Mouse (Mus musculus): Measurements from ENCODE around the gene Haus8. TPM values are rescaled to one million over a fixed set of nuclear protein-coding genes. Genes with fewer than 3 reads are reported as not detected.
"Not testable (repeated sequence)": the region's sequence is repeated elsewhere in the genome, so short reads cannot be mapped to it uniquely, and the experiment has no call there.

Gene Haus8
- polyA plus RNA-seq, 1 experiment from 2014 or later, result 132 TPM

DNA sequence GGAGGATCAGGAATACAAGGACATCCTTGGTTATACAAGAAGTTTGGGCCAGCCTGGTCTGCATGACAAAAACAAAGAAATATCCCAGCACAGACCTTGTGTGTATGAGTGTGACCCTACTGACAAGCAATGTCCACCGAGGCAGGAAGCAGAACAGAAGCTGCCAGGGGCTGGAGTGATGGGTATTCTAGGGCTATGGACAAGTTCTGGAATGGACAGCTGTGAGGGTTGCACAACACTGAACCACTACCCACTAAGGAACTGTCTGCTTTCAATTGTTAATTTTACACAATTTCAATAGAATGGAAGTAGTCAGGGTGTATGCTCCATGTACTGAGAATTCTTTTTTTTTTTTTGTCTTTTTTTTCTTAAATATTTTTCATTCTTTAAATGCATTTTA lies 24.5 kb downstream of the Haus8 start:
- H3K4me3 ChIP-seq, result no peak overlapping the region
- WGBS, result 78% methylated on average over 1 of the region's 1 CpGs
- no peak for ATAC-seq (ENCODE audit: insufficient number of reproducible peaks, low FRiP score)
- H3K36me3 ChIP-seq, result peaks cover 35% of the 10 kb centered on the region
- no peaks in the 10 kb centered on the region for H3K9me3 ChIP-seq (replicated peaks)
- no peak overlapping the region for H3K4me2 ChIP-seq
- no peak overlapping the region for H3K9ac ChIP-seq
- H3K27me3 ChIP-seq (replicated peaks), result no peaks in the 10 kb centered on the region
- no peaks in the 10 kb centered on the region for H3K4me1 ChIP-seq (replicated peaks)
- H3K27ac ChIP-seq (ENCODE audit: poor library complexity, severe bottlenecking), result no peak overlapping the region

- no peaks in the 10 kb centered on the region for H3K9me3 ChIP-seq (replicated peaks)
Measured at GRCm38 (mm10) chr8:71242757-71243156, 30.0 kb downstream of the Haus8 start.

DNA sequence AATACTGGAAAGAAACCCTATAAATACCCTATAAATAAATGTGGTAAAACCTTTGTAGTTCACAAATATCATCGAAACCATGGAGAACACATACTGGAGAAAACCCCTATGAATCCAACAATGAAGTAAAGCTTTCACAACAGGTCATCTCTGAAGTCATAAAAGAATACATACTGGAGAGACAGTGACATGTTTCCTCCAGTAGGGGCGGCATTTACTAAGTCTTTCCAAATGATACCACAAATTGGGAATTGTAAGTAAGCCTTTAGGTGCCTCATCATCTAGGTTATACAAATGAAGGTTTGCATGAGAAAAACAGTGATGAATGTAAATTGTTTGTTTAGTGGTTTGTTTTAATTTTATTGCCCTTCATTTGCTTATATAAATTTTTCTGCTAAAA lies 48.2 kb downstream of the Haus8 start:
- H3K9me3 ChIP-seq (replicated peaks), result no peaks in the 10 kb centered on the region
- no peak for ATAC-seq (ENCODE audit: insufficient number of reproducible peaks, low FRiP score)
- WGBS, result 42% methylated on average over 2 of the region's 2 CpGs

More at GRCm38 (mm10) chr8:71242757-71243156, 30.0 kb downstream of the Haus8 start:
- Histone ChIP-seq H3K4me3 (no peak overlapping the region), H3K27ac (ENCODE audit: poor library complexity, severe bottlenecking) (no peak overlapping the region), H3K4me2 (no peak overlapping the region), H3K27me3 (replicated peaks) (no peaks in the 10 kb centered on the region), H3K36me3 (peaks cover 4% of the 10 kb centered on the region; the same call in 1 of the 2 replicates), H3K9ac (no peak overlapping the region), H3K4me1 (replicated peaks) (no peaks in the 10 kb centered on the region)
- ATAC-seq (ENCODE audit: insufficient number of reproducible peaks, low FRiP score), result no peak
- 76% methylated on average over 2 of the region's 2 CpGs for WGBS

DNA sequence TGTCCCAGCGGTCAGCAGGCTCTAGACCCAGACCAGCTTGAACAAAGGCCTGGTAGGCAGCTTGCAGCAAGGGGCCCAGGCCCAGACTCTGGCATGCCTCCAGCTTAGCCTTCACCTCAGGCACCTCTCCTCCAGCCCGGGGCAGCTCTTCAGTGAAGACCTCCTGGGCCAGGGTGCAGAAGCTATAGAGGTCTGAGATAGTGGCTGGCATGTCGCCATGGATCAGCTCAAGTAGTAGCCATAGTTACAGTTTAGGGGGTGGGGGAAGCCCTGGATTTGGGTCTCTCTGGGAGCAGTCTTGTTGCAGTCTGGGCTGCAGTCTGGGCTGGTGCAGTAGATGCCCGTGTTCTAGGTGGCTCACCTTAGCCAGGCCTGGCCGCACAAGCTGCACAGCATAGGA lies 58.5 kb downstream of the Haus8 start:
- not testable (repeated sequence) for H3K27ac ChIP-seq (ENCODE audit: poor library complexity, severe bottlenecking); H3K4me3 ChIP-seq; H3K27me3 ChIP-seq (replicated peaks); H3K4me1 ChIP-seq (replicated peaks); H3K36me3 ChIP-seq; H3K9ac ChIP-seq; H3K9me3 ChIP-seq (replicated peaks); H3K4me2 ChIP-seq
- 58% methylated on average over 4 of the region's 5 CpGs for WGBS
- ATAC-seq (ENCODE audit: insufficient number of reproducible peaks, low FRiP score), result peak; percentile 39; the same call in 1 of the 2 replicates

More for the DNA sequence above, 48.2 kb downstream of the Haus8 start:
- H3K27ac ChIP-seq (ENCODE audit: poor library complexity, severe bottlenecking), result no peak overlapping the region
- no peak overlapping the region for H3K4me2 ChIP-seq
- no peak overlapping the region for H3K9ac ChIP-seq
- H3K27me3 ChIP-seq (replicated peaks), result no peaks in the 10 kb centered on the region
- no peaks in the 10 kb centered on the region for H3K36me3 ChIP-seq
- H3K4me3 ChIP-seq, result no peak overlapping the region
- no peaks in the 10 kb centered on the region for H3K4me1 ChIP-seq (replicated peaks)

DNA sequence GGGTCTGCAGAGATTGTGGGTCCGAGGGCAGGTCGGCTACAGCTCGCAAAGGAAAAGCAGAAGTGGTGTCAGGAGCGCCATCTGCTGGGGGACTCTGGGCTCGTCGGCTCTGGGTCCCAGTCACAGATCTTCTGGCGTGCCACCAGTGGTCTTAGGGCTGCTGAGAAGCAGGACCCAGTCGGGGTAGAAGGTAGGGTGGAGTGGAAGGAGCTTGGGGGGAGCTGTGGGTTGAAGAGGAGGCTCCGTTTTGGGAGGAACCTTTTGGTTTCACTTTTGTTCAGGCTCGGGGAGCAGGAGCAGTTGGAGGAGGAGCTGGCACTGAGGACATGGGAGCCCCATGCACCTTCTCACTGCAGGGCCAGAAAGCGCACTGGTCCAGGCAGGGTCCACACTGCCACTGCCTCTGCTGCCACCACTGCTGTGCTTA lies 67.2 kb downstream of the Haus8 start:
- H3K9ac ChIP-seq; H3K4me1 ChIP-seq (replicated peaks); H3K27me3 ChIP-seq (replicated peaks); H3K36me3 ChIP-seq; ATAC-seq (ENCODE audit: insufficient number of reproducible peaks, low FRiP score); H3K9me3 ChIP-seq (replicated peaks); H3K27ac ChIP-seq (ENCODE audit: poor library complexity, severe bottlenecking): not testable (repeated sequence)
- peak overlapping the region; percentile 41 for H3K4me3 ChIP-seq
- H3K4me2 ChIP-seq, result peak overlapping the region; percentile 60
- WGBS, result 11% methylated on average over 8 of the region's 11 CpGs

Other genes starting within 250 kb of the Haus8 start
- gene Myo9b, start 220 bp downstream of the Haus8 start, polyA plus RNA-seq (2016; fragmentation: Nextera tagmentation; extraction: Ambion mirVana), result 28.1 and 29.1 TPM in 2 replicates
- 68.6 and 69.9 TPM in 2 replicates for gene Use1, start 93.9 kb upstream of the Haus8 start, polyA plus RNA-seq (2016; fragmentation: Nextera tagmentation; extraction: Ambion mirVana)
- 5.5 and 5.7 TPM in 2 replicates for gene Ocel1, start 98.4 kb upstream of the Haus8 start, polyA plus RNA-seq (2016; fragmentation: Nextera tagmentation; extraction: Ambion mirVana)
- 63.6 and 64.3 TPM in 2 replicates for gene Nr2f6, start 109.0 kb upstream of the Haus8 start, polyA plus RNA-seq (2016; fragmentation: Nextera tagmentation; extraction: Ambion mirVana)
- 4.8 and 6.1 TPM in 2 replicates for gene Ushbp1, start 122.9 kb upstream of the Haus8 start, polyA plus RNA-seq (2016; fragmentation: Nextera tagmentation; extraction: Ambion mirVana)
- 77.6 and 94.2 TPM in 2 replicates for gene Babam1, start 123.9 kb upstream of the Haus8 start, polyA plus RNA-seq (2016; fragmentation: Nextera tagmentation; extraction: Ambion mirVana)
- 28.8 and 30.2 TPM in 2 replicates for gene Ankle1, start 133.1 kb upstream of the Haus8 start, polyA plus RNA-seq (2016; fragmentation: Nextera tagmentation; extraction: Ambion mirVana)
- 35.4 and 36.7 TPM in 2 replicates for gene Abhd8, start 190.7 kb upstream of the Haus8 start, polyA plus RNA-seq (2016; fragmentation: Nextera tagmentation; extraction: Ambion mirVana)
- gene Mrpl34, start 192.0 kb upstream of the Haus8 start, polyA plus RNA-seq (2016; fragmentation: Nextera tagmentation; extraction: Ambion mirVana), result 172 and 175 TPM in 2 replicates
- 85.4 and 89.9 TPM in 2 replicates for gene Dda1, start 196.3 kb upstream of the Haus8 start, polyA plus RNA-seq (2016; fragmentation: Nextera tagmentation; extraction: Ambion mirVana)
- gene Ano8, start 213.0 kb upstream of the Haus8 start, polyA plus RNA-seq (2016; fragmentation: Nextera tagmentation; extraction: Ambion mirVana), result 2.7 and 3.8 TPM in 2 replicates
- gene Gtpbp3, start 215.2 kb upstream of the Haus8 start, polyA plus RNA-seq (2016; fragmentation: Nextera tagmentation; extraction: Ambion mirVana), result 11.6 and 12.8 TPM in 2 replicates
- gene Plvap, start 238.8 kb upstream of the Haus8 start, polyA plus RNA-seq (2016; fragmentation: Nextera tagmentation; extraction: Ambion mirVana), result 184 and 202 TPM in 2 replicates